Mouse (Mus musculus) hindbrain, embryonic 15.5 days (tissue): ENCODE data around the gene Prg2. TPM values are rescaled to one million over a fixed set of nuclear protein-coding genes. Genes with fewer than 3 reads are reported as not detected.

Experiments
- ATAC-seq: fragments of 200-750 bp; cut with Nextera tagmentation; 2 replicates; pipeline ENCODE4 v1.8.0; 2017; ENCODE audit warnings: low read depth, moderate number of reproducible peaks, moderate TSS enrichment; ENCODE audit not compliant: low FRiP score
- H3K27ac ChIP-seq: fragments of 300-500 bp; sonication (generic); replicated peaks from 2 replicates; pipeline ENCODE4 v1.5.1; 2015; ENCODE audit warnings: mild to moderate bottlenecking, inconsistent platforms
- H3K27me3 ChIP-seq: fragments of 300-500 bp; sonication (generic); 2 replicates; pipeline ENCODE4 v1.6.1; 2015; ENCODE audit warnings: control low read depth, inconsistent platforms
- H3K36me3 ChIP-seq: fragments of 300-500 bp; sonication (generic); 2 replicates; pipeline ENCODE4 v1.6.1; 2015; ENCODE audit warnings: control low read depth, inconsistent platforms
- H3K4me1 ChIP-seq: fragments of 300-500 bp; sonication (generic); replicated peaks from 2 replicates; pipeline ENCODE4 v1.6.1; 2015; ENCODE audit warnings: control low read depth, inconsistent platforms
- H3K4me2 ChIP-seq: fragments of 300-500 bp; sonication (generic); 2 replicates; pipeline ENCODE4 v1.6.1; 2015; ENCODE audit warnings: moderate library complexity, mild to moderate bottlenecking, inconsistent platforms
- H3K4me3 ChIP-seq: fragments of 300-500 bp; sonication (generic); 2 replicates; pipeline ENCODE4 v1.5.1; 2015; ENCODE audit warnings: mild to moderate bottlenecking, inconsistent platforms
- H3K9ac ChIP-seq: fragments of 300-500 bp; sonication (generic); 2 replicates; pipeline ENCODE4 v1.6.1; 2015; ENCODE audit warnings: inconsistent platforms
- H3K9me3 ChIP-seq: fragments of 300-500 bp; sonication (generic); 2 replicates; pipeline ENCODE4 v1.6.1; 2016; ENCODE audit warnings: control low read depth, inconsistent platforms
- WGBS: fragments of 180-500 bp; shearing (Covaris S2); methylation state at CpG from one replicate; pipeline ENCODE4 v1.1.7; 2015; 5-methylcytosine and 5-hydroxymethylcytosine counted together
- polyA plus RNA-seq: library from polyadenylated mRNA; unstranded; fragments of >200 nt; fragmentation: Nextera tagmentation; extraction: Ambion mirVana; gene quantifications from 2 replicates; pipeline ENCODE4 v1.2.1, GENCODE M21; 2015

The Prg2 gene
- polyA plus RNA-seq, 1 experiment from 2014 or later: 0.18 TPM

GRCm38 (mm10) chr2:85011906-85012604 lies 31.8 kb downstream of the Prg2 start:
- Histone ChIP-seq H3K4me1 (peaks cover 6% of the 10 kb centered on the region; the same call in 1 of the 2 replicates), H3K27me3 (no peaks in the 10 kb centered on the region), H3K36me3 (no peaks in the 10 kb centered on the region), H3K27ac (no peak overlapping the region), H3K9me3 (no peaks in the 10 kb centered on the region), H3K4me2 (no peak overlapping the region), H3K9ac (no peak overlapping the region), H3K4me3 (no peak overlapping the region)
- no peak for ATAC-seq
- WGBS: 73% methylated on average over 9 of the region's 9 CpGs

- no peaks in the 10 kb centered on the region for H3K9me3 ChIP-seq
- no peak for ATAC-seq
- WGBS: 92% methylated on average over 14 of the region's 14 CpGs
- H3K4me3 ChIP-seq: no peak overlapping the region
- H3K36me3 ChIP-seq: no peaks in the 10 kb centered on the region
- no peaks in the 10 kb centered on the region for H3K27me3 ChIP-seq
- H3K4me2 ChIP-seq: no peak overlapping the region
- peaks cover 6% of the 10 kb centered on the region; the same call in 1 of the 2 replicates for H3K4me1 ChIP-seq
- no peak overlapping the region for H3K9ac ChIP-seq
- H3K27ac ChIP-seq: no peak overlapping the region
Measured at GRCm38 (mm10) chr2:85012679-85013078, 32.4 kb downstream of the Prg2 start.

GRCm38 (mm10) chr2:85013826-85014587 lies 33.7 kb downstream of the Prg2 start:
- H3K36me3 ChIP-seq: no peaks in the 10 kb centered on the region
- H3K4me3 ChIP-seq: no peak overlapping the region
- WGBS: 91% methylated on average over 5 of the region's 5 CpGs
- no peak overlapping the region for H3K27ac ChIP-seq
- no peak overlapping the region for H3K9ac ChIP-seq
- H3K4me2 ChIP-seq: no peak overlapping the region
- H3K9me3 ChIP-seq: no peaks in the 10 kb centered on the region
- peaks cover 6% of the 10 kb centered on the region; the same call in 1 of the 2 replicates for H3K4me1 ChIP-seq
- no peak for ATAC-seq
- H3K27me3 ChIP-seq: no peaks in the 10 kb centered on the region

GRCm38 (mm10) chr2:85014588-85014982 lies 34.3 kb downstream of the Prg2 start:
- WGBS: 69% methylated on average over 3 of the region's 3 CpGs
- no peak overlapping the region for H3K4me2 ChIP-seq

DNA sequence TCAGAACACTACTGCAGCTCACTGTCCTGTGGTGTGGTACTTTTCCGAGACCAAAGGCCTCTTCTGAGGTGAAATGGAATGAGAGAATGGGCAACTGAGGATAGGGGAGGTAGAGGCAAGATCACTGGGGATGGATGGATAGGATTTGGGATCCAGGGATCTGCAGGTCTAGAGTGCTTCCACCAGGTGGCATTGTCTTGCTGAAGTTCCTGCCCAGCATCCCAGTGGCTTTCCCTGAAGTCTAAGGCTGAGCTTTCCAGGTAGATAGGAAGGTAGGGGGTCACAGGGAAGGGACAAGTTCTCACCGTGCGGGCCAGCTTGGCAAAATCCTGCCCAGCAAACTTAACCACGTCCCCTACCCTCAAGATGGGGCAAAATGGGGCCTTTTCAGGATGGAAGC lies 41.8 kb downstream of the Prg2 start:
- Histone ChIP-seq H3K4me1 (no peaks in the 10 kb centered on the region), H3K27me3 (no peaks in the 10 kb centered on the region), H3K27ac (no peak overlapping the region), H3K36me3 (no peaks in the 10 kb centered on the region), H3K9ac (no peak overlapping the region), H3K9me3 (no peaks in the 10 kb centered on the region), H3K4me2 (no peak overlapping the region), H3K4me3 (no peak overlapping the region)
- WGBS: 29% methylated on average over 4 of the region's 4 CpGs
- no peak for ATAC-seq

More at GRCm38 (mm10) chr2:85014588-85014982, 34.3 kb downstream of the Prg2 start:
- H3K4me1 ChIP-seq: peaks cover 6% of the 10 kb centered on the region; the same call in 1 of the 2 replicates
- no peaks in the 10 kb centered on the region for H3K27me3 ChIP-seq
- H3K4me3 ChIP-seq: no peak overlapping the region
- no peaks in the 10 kb centered on the region for H3K9me3 ChIP-seq
- ATAC-seq: no peak
- H3K9ac ChIP-seq: no peak overlapping the region
- no peaks in the 10 kb centered on the region for H3K36me3 ChIP-seq
- H3K27ac ChIP-seq: no peak overlapping the region

- H3K4me2 ChIP-seq: no peak overlapping the region
- H3K9me3 ChIP-seq: no peaks in the 10 kb centered on the region
- H3K36me3 ChIP-seq: no peaks in the 10 kb centered on the region
- H3K9ac ChIP-seq: no peak overlapping the region
- no peak overlapping the region for H3K4me3 ChIP-seq
- H3K27ac ChIP-seq: no peak overlapping the region
- H3K27me3 ChIP-seq: no peaks in the 10 kb centered on the region
- no peak for ATAC-seq
- WGBS: 87% methylated on average over 3 of the region's 3 CpGs
- no peaks in the 10 kb centered on the region for H3K4me1 ChIP-seq
Measured at GRCm38 (mm10) chr2:85026178-85026577, 45.9 kb downstream of the Prg2 start.

GRCm38 (mm10) chr2:85027281-85027680 lies 47.0 kb downstream of the Prg2 start:
- no peaks in the 10 kb centered on the region for H3K27me3 ChIP-seq
- no peak overlapping the region for H3K9ac ChIP-seq
- no peak overlapping the region for H3K4me2 ChIP-seq
- no peak for ATAC-seq
- no peaks in the 10 kb centered on the region for H3K36me3 ChIP-seq
- H3K27ac ChIP-seq: no peak overlapping the region
- H3K4me3 ChIP-seq: no peak overlapping the region
- no peaks in the 10 kb centered on the region for H3K9me3 ChIP-seq
- H3K4me1 ChIP-seq: no peaks in the 10 kb centered on the region
- 81% methylated on average over 5 of the region's 5 CpGs for WGBS

DNA sequence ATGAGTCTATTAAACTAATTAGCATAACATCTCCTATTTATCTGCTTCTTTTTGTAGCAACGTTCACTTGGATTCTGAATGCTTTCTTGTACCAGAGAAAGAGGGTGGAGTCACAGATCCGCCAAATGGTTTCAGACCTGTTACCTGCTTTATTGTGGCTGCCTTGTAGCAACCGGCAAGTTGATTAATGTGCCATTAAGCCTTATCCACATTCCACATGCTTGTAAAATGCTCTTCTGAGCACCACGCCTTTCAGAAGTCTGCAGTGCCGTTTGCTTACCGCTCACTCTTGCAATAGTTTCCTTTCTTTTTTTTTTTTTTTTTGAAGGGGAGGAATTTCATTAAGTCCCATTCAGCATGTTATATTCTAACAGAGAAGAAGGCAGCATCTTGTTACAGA lies 49.6 kb downstream of the Prg2 start:
- no peak overlapping the region for H3K27ac ChIP-seq
- no peak overlapping the region for H3K9ac ChIP-seq
- no peaks in the 10 kb centered on the region for H3K36me3 ChIP-seq
- ATAC-seq: no peak
- H3K27me3 ChIP-seq: no peaks in the 10 kb centered on the region
- no peak overlapping the region for H3K4me3 ChIP-seq
- 60% methylated on average over 6 of the region's 6 CpGs for WGBS
- H3K9me3 ChIP-seq: no peaks in the 10 kb centered on the region
- H3K4me2 ChIP-seq: no peak overlapping the region
- no peaks in the 10 kb centered on the region for H3K4me1 ChIP-seq

GRCm38 (mm10) chr2:85030989-85031388 lies 50.7 kb downstream of the Prg2 start:
- 70% methylated on average over 6 of the region's 6 CpGs for WGBS

DNA sequence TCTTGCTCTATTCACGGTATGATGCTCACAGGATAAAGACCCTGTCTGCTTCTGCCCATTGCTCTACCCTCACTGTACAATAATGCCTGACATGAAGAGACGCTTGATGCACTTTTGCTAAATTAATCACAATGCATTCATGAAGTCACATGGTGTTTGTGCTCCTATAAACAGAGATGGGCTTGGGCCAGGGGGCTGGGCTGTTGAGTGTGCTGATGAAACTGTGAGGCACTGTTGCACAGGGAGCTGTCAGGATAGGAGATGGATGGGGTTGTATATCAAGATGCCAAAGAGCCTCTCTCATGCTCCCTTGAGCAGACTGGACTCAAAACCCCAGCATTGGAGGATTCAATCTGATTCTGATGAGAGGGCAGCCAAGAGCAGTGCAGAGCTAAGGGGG lies 52.9 kb downstream of the Prg2 start:
- Histone ChIP-seq H3K27me3 (no peaks in the 10 kb centered on the region), H3K9ac (no peak overlapping the region), H3K9me3 (no peaks in the 10 kb centered on the region), H3K4me2 (no peak overlapping the region), H3K27ac (no peak overlapping the region), H3K4me1 (peaks cover 14% of the 10 kb centered on the region), H3K4me3 (no peak overlapping the region), H3K36me3 (no peaks in the 10 kb centered on the region)
- ATAC-seq: no peak
- WGBS: 83% methylated on average over 2 of the region's 2 CpGs

More at GRCm38 (mm10) chr2:85030989-85031388, 50.7 kb downstream of the Prg2 start:
- H3K4me3 ChIP-seq: no peak overlapping the region
- H3K27ac ChIP-seq: no peak overlapping the region
- no peak for ATAC-seq
- H3K4me2 ChIP-seq: no peak overlapping the region
- H3K9ac ChIP-seq: no peak overlapping the region
- H3K4me1 ChIP-seq: peaks cover 2% of the 10 kb centered on the region
- H3K27me3 ChIP-seq: no peaks in the 10 kb centered on the region
- H3K36me3 ChIP-seq: no peaks in the 10 kb centered on the region
- H3K9me3 ChIP-seq: no peaks in the 10 kb centered on the region
